Mouse (Mus musculus) heart, embryonic 14.5 days (tissue): ENCODE results near the gene Plce1. TPM values are rescaled to one million over a fixed set of nuclear protein-coding genes. Genes with fewer than 3 reads are reported as not detected.

Experiments
- ATAC-seq: fragments of 200-750 bp; cut with Nextera tagmentation; 2 replicates; pipeline ENCODE4 v1.8.0; 2017; ENCODE audit warnings: low read depth, moderate TSS enrichment; ENCODE audit not compliant: insufficient number of reproducible peaks, insufficient read depth, low FRiP score
- H3K27ac ChIP-seq, 2 experiments: fragments of 200-500 bp in 1 of 2; fragments of 300-500 bp in 1 of 2; sonication (generic) in 1 of 2; replicated peaks in 1 of 2; 2 replicates each; pipeline ENCODE4 v1.5.1; 2012 to 2014; ENCODE audit warnings: low read depth in 2 of 2, low read length in 2 of 2, control low read depth in 1 of 2, mild to moderate bottlenecking in 1 of 2, mixed read lengths in 1 of 2; ENCODE audit not compliant: control insufficient read depth in 1 of 2, insufficient read depth in 1 of 2
- H3K27me3 ChIP-seq: fragments of 300-500 bp; sonication (generic); 2 replicates; pipeline ENCODE4 v1.6.1; 2014; ENCODE audit warnings: mild to moderate bottlenecking, low read length, control low read depth; ENCODE audit not compliant: control insufficient read depth, insufficient read depth
- H3K36me3 ChIP-seq: fragments of 300-500 bp; sonication (generic); 2 replicates; pipeline ENCODE4 v1.6.1; 2014; ENCODE audit warnings: mild to moderate bottlenecking, control low read depth, low read length, mixed read lengths; ENCODE audit not compliant: control insufficient read depth, insufficient read depth
- H3K4me1 ChIP-seq, 2 experiments: fragments of 200-500 bp in 1 of 2; fragments of 300-500 bp in 1 of 2; sonication (generic) in 1 of 2; 2 replicates each; pipeline ENCODE4 v1.6.1; 2012 to 2014; ENCODE audit warnings: low read length in 2 of 2, control low read depth in 1 of 2, mixed read lengths in 1 of 2; ENCODE audit not compliant: control insufficient read depth in 2 of 2, insufficient read depth in 2 of 2
- H3K4me2 ChIP-seq: fragments of 300-500 bp; sonication (generic); 2 replicates; pipeline ENCODE4 v1.6.1; 2014; ENCODE audit warnings: mild to moderate bottlenecking, low read length
- H3K4me3 ChIP-seq, 2 experiments: fragments of 200-500 bp in 1 of 2; fragments of 300-500 bp in 1 of 2; sonication (generic) in 1 of 2; 2 replicates each; pipeline ENCODE4 v1.5.1; 2012 to 2014; ENCODE audit warnings: low read length in 2 of 2, mild to moderate bottlenecking in 2 of 2, control low read depth in 1 of 2, low read depth in 1 of 2, moderate library complexity in 1 of 2; ENCODE audit not compliant: control insufficient read depth in 1 of 2, insufficient read depth in 1 of 2
- H3K9ac ChIP-seq: fragments of 300-500 bp; sonication (generic); 2 replicates; pipeline ENCODE4 v1.6.1; 2014; ENCODE audit warnings: mild to moderate bottlenecking, low read length
- H3K9me3 ChIP-seq: fragments of 300-500 bp; sonication (generic); 2 replicates; pipeline ENCODE4 v1.6.1; 2016; ENCODE audit warnings: low read length, control low read depth; ENCODE audit not compliant: control insufficient read depth
- whole genome bisulfite sequencing: fragments of 180-500 bp; shearing (Covaris S2); extraction: QIAGEN DNeasy Blood & Tissue Kit; methylation state at CpG from one replicate; pipeline ENCODE4 v1.1.7; 2014; 5-methylcytosine and 5-hydroxymethylcytosine counted together
- polyA plus RNA-seq: library from polyadenylated mRNA; unstranded; fragments of >200 nt; fragmentation: Nextera tagmentation; extraction: Ambion mirVana; gene quantifications from 2 replicates; pipeline ENCODE4 v1.2.1, GENCODE M21; 2014

Plce1 gene
- polyA plus RNA-seq, 1 experiment from 2014 or later, result 7.8 TPM

GRCm38 (mm10) chr19:38819427-38819802 is 338.5 kb downstream of the Plce1 start:
- peaks cover 0 to 7% of the 10 kb centered on the region in 2 experiments; a peak in 3 of 4 replicates for H3K4me1 ChIP-seq
- ATAC-seq, result no peak
- H3K4me2 ChIP-seq, result peak overlapping the region; percentile 93
- peak overlapping the region; percentile 83 for H3K9ac ChIP-seq
- 0 out of 4 replicates have a peak overlapping the region, but pooled peaks of 1 of the 2 experiments have one; percentile 20 for H3K27ac ChIP-seq
- no peaks in the 10 kb centered on the region for H3K9me3 ChIP-seq
- H3K27me3 ChIP-seq, result no peaks in the 10 kb centered on the region
- peak overlapping the region; percentile 77 to 85 for H3K4me3 ChIP-seq
- WGBS, result 10% methylated on average over 16 of the region's 16 CpGs
- H3K36me3 ChIP-seq, result peaks cover 14% of the 10 kb centered on the region

- peaks cover 0 to 7% of the 10 kb centered on the region in 2 experiments; a peak in 3 of 4 replicates for H3K4me1 ChIP-seq
- peak overlapping the region in 1 of 2 experiments; percentile 24; a peak in 2 of 4 replicates for H3K27ac ChIP-seq
- WGBS, result 60% methylated on average over 4 of the region's 4 CpGs
- no peak overlapping the region for H3K4me3 ChIP-seq
- no peaks in the 10 kb centered on the region for H3K27me3 ChIP-seq
- no peaks in the 10 kb centered on the region for H3K9me3 ChIP-seq
- H3K4me2 ChIP-seq, result no peak overlapping the region
- H3K9ac ChIP-seq, result no peak overlapping the region
- peaks cover 5% of the 10 kb centered on the region for H3K36me3 ChIP-seq
- no peak for ATAC-seq
These were observed 339.4 kb downstream of the Plce1 start for GRCm38 (mm10) chr19:38820186-38820804.

GRCm38 (mm10) chr19:38833224-38833623 is 352.3 kb downstream of the Plce1 start:
- Histone ChIP-seq H3K27ac (no peak overlapping the region), H3K9ac (no peak overlapping the region), H3K4me3 (no peak overlapping the region), H3K36me3 (no peaks in the 10 kb centered on the region), H3K4me1 (0 out of 4 replicates have a peak, but pooled peaks cover 0 to 6% of the 10 kb centered on the region in 2 experiments), H3K9me3 (no peaks in the 10 kb centered on the region), H3K4me2 (no peak overlapping the region), H3K27me3 (no peaks in the 10 kb centered on the region)
- 54% methylated on average over 1 of the region's 1 CpGs for WGBS
- ATAC-seq, result no peak

Other genes with a start within 250 kb of the Plce1 start
- gene Lgi1, start 216.6 kb upstream of the Plce1 start, polyA plus RNA-seq, result 0.14 TPM in 1 of 2 replicates, not detected in the other
- gene Slc35g1, start 85.1 kb upstream of the Plce1 start, polyA plus RNA-seq, result 1.5 and 1.7 TPM in 2 replicates